Mouse (Mus musculus): ENCODE measurements around the gene Ttf1. TPM values are rescaled to one million over a fixed set of nuclear protein-coding genes. Genes with fewer than 3 reads are reported as not detected.

Gene Ttf1
- total RNA-seq (2014; rRNA removed; ENCODE audit: low replicate concordance) (1.6 and 2.8 TPM in 2 replicates), polyA plus RNA-seq (2015; fragmentation: Nextera tagmentation; extraction: Ambion mirVana) (3.3 and 3.7 TPM in 2 replicates)

DNA sequence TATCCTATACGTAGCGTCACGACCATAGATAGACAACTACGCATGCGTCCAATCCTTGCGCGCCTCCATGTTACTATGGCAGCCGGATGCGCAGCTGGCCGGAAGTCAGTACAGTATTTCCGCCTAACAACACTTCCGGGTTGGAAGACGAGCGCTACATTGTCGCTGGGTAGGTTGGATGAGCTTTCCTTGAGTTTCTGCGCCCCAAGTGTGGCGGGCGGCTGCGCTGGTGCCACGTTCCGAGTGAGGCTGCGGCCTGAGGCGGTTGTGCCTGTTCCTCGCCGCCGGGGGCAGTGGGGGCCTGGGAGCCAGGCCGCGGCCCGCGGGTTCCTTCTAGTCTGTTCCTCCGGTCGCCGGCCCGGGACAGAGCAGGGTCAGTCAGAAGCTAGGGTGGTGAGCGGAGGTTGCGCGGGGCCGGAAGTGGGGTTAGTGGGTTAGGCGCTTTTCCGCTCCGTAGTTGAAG lies at the start of gene Ttf1:
Gene Ttf1 (plus strand): TSS at position 128 of the 463 bp plus-strand sequence.
- Histone ChIP-seq H3K4me1 (ENCODE audit: control insufficient read depth, insufficient read depth) (peaks cover 5% of the 10 kb centered on the region), H3K27ac (ENCODE audit: low read depth) (peak within 1 kb of the TSS; percentile 92), H3K4me2 (ENCODE audit: low read depth, low read length) (peak within 1 kb of the TSS; percentile 69), H3K9me3 (replicated peaks; ENCODE audit: control insufficient read depth, low read length) (no peaks in the 10 kb centered on the region), H3K4me3 (ENCODE audit: low read depth, low read length) (peak within 1 kb of the TSS; percentile 96), H3K9ac (replicated peaks; ENCODE audit: low read depth, low read length) (peak within 1 kb of the TSS; percentile 63), H3K27me3 (ENCODE audit: control insufficient read depth, insufficient read depth, low read length) (0 out of 2 replicates have a peak, but pooled peaks cover 9% of the 10 kb centered on the region), H3K36me3 (replicated peaks; ENCODE audit: control insufficient read depth, insufficient read depth, low read length) (no peaks in the 10 kb centered on the region)
- DNase-seq (ENCODE audit: low spot score) = peak; percentile 95
- TF ChIP-seq EP300 (IDR thresholded peaks at IDR 0.05; ENCODE audit: low read depth) (no peak), CTCF (IDR thresholded peaks at IDR 0.05; ENCODE audit: low read depth) (no peak)
- WGBS = under 1% methylated on average over 41 of the region's 41 CpGs
- peak; percentile 97 for ATAC-seq (ENCODE audit: insufficient read depth, low read depth)

DNA sequence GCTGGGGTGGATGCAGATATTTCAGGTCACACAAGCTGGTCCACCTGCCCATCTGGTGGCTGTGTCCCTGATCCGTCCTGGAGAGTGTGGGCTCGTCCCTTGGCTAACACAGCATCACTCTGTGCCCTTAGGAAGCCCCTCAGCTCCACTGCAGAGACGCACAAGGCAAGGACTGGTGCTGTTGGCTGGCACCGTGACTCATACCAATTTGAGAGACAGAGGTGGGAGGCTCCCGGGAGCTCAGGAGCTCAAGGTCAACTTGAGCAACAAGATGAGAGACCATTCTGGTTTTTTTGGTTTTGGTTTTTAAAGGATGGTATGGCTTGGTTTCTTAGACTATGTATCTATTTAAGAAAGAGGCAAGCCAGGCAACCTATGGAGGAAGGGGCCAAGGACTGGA lies 47.5 kb upstream of the Ttf1 start:
- Histone ChIP-seq H3K36me3 (replicated peaks; ENCODE audit: control insufficient read depth, insufficient read depth, low read length) (no peaks in the 10 kb centered on the region), H3K4me2 (ENCODE audit: low read depth, low read length) (no peak overlapping the region), H3K27ac (ENCODE audit: low read depth) (no peak overlapping the region), H3K9ac (replicated peaks; ENCODE audit: low read depth, low read length) (no peak overlapping the region), H3K4me1 (ENCODE audit: control insufficient read depth, insufficient read depth) (no peaks in the 10 kb centered on the region), H3K4me3 (ENCODE audit: low read depth, low read length) (no peak overlapping the region), H3K9me3 (replicated peaks; ENCODE audit: control insufficient read depth, low read length) (no peaks in the 10 kb centered on the region), H3K27me3 (ENCODE audit: control insufficient read depth, insufficient read depth, low read length) (0 out of 2 replicates have a peak, but pooled peaks cover 15% of the 10 kb centered on the region)
- ATAC-seq (ENCODE audit: insufficient read depth, low read depth) (no peak), DNase-seq (ENCODE audit: low spot score) (no peak)
- TF ChIP-seq EP300 (IDR thresholded peaks at IDR 0.05; ENCODE audit: low read depth) (no peak), CTCF (IDR thresholded peaks at IDR 0.05; ENCODE audit: low read depth) (no peak)
- WGBS = 63% methylated on average over 5 of the region's 5 CpGs

DNA sequence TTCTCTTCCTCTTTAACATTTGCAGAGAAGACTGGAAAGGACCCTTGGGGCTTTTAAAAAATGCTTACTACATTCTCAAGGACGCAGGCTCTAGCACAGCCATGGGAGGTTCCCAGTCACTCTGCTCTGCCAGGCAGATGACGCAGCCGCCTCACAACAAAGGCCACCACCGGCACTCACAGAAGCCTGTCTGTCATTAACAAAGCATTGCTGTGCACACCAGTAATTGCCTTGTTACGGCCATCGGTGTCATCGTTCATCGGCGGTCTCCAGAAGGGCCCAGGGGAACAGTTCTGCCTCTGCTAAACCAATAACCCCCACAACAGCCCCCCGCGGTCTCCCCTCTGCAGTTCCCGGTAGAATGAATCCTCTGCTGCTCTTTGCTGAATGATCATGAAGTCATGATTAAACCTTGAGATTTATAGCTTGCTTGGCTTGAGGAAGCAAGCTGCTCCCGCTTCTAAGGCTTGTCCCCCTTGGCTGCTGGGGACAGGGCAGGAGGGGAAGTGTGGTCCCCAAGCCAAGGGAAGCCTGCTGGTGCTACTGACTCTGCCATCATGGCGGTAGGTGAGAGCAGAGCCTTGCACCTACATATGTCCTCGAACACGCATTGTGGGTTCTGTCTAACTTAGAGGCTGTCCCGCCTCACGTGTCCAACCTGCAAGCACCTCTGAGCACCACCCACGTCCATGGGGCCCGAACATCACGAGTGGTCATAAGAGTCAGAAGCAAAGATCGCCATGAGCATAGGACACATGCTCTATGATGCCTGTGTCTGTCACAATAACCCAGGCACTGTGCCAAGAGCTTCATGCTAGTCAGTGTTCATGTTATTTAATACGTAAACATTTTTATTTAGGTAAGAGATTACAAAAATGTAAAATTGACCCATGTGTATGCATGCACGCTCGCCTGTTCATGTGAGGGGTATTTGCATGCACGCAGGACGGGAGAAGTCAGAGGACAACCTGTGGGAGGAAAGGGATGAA lies 43.2 kb upstream of the Ttf1 start:
- Histone ChIP-seq H3K4me2 (ENCODE audit: low read depth, low read length) (no peak overlapping the region; the same call in 1 of the 2 replicates), H3K9ac (replicated peaks; ENCODE audit: low read depth, low read length) (no peak overlapping the region), H3K4me3 (ENCODE audit: low read depth, low read length) (no peak overlapping the region), H3K27ac (ENCODE audit: low read depth) (peak overlapping the region; percentile 11; the same call in 1 of the 2 replicates), H3K9me3 (replicated peaks; ENCODE audit: control insufficient read depth, low read length) (no peaks in the 10 kb centered on the region), H3K36me3 (replicated peaks; ENCODE audit: control insufficient read depth, insufficient read depth, low read length) (no peaks in the 10 kb centered on the region), H3K27me3 (ENCODE audit: control insufficient read depth, insufficient read depth, low read length) (no peaks in the 10 kb centered on the region), H3K4me1 (ENCODE audit: control insufficient read depth, insufficient read depth) (no peaks in the 10 kb centered on the region)
- DNase-seq (ENCODE audit: low spot score) = no peak
- ATAC-seq (ENCODE audit: insufficient read depth, low read depth) = no peak
- no peak for TF ChIP-seq EP300 (IDR thresholded peaks at IDR 0.05; ENCODE audit: low read depth)
- TF ChIP-seq CTCF (IDR thresholded peaks at IDR 0.05; ENCODE audit: low read depth) = no peak
- WGBS = 61% methylated on average over 27 of the region's 27 CpGs

DNA sequence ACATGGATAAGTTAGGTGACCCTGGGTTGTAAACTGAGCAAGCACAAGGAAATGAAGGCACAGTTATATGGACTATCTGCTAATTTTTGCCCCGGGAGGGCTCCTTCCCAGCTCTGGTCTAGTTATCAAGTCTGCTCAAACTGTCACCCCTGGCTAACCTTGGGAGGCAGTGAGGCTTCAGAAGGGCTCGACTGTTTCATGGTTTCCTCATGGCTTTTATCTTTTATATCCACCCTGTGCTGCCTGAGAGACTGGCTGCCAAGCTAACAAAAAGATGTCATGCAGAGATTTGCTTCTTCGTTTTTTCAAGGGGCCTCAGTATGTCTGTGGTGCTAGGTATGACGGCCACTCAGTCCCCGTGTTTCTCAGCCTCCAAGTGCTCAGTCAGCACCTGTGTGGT lies 41.4 kb upstream of the Ttf1 start:
- Histone ChIP-seq H3K9me3 (replicated peaks; ENCODE audit: control insufficient read depth, low read length) (no peaks in the 10 kb centered on the region), H3K27ac (ENCODE audit: low read depth) (no peak overlapping the region), H3K36me3 (replicated peaks; ENCODE audit: control insufficient read depth, insufficient read depth, low read length) (no peaks in the 10 kb centered on the region), H3K9ac (replicated peaks; ENCODE audit: low read depth, low read length) (no peak overlapping the region), H3K27me3 (ENCODE audit: control insufficient read depth, insufficient read depth, low read length) (no peaks in the 10 kb centered on the region), H3K4me1 (ENCODE audit: control insufficient read depth, insufficient read depth) (no peaks in the 10 kb centered on the region), H3K4me2 (ENCODE audit: low read depth, low read length) (no peak overlapping the region), H3K4me3 (ENCODE audit: low read depth, low read length) (no peak overlapping the region)
- DNase-seq (ENCODE audit: low spot score) (no peak), ATAC-seq (ENCODE audit: insufficient read depth, low read depth) (no peak)
- TF ChIP-seq EP300 (IDR thresholded peaks at IDR 0.05; ENCODE audit: low read depth) (no peak), CTCF (IDR thresholded peaks at IDR 0.05; ENCODE audit: low read depth) (no peak)
- WGBS = 46% methylated on average over 5 of the region's 5 CpGs

DNA sequence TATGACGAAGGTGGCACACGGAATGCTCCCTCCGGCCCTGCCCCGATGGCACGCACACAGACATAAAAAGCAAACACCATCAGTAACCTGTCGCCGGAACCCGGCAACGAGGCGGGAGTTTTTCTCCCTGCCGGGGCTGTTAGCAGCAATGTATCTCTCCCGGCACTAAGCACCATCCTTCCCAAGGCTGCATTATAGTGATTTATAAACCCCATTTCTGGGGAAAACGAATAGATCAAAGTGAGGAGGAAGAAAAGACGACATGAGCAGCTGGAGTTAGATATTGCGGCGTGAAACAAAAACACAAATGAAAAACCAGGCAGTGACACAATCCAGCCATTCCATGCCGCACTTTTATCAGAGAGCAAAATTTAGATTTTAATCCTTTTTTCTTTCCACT lies 39.0 kb upstream of the Ttf1 start:
- no peaks in the 10 kb centered on the region for H3K4me1 ChIP-seq (ENCODE audit: control insufficient read depth, insufficient read depth)
- no peaks in the 10 kb centered on the region for H3K9me3 ChIP-seq (replicated peaks; ENCODE audit: control insufficient read depth, low read length)
- no peak for ATAC-seq (ENCODE audit: insufficient read depth, low read depth)
- H3K9ac ChIP-seq (replicated peaks; ENCODE audit: low read depth, low read length) = no peak overlapping the region
- H3K27me3 ChIP-seq (ENCODE audit: control insufficient read depth, insufficient read depth, low read length) = no peaks in the 10 kb centered on the region
- DNase-seq (ENCODE audit: low spot score) = no peak
- no peak overlapping the region for H3K4me3 ChIP-seq (ENCODE audit: low read depth, low read length)
- no peaks in the 10 kb centered on the region for H3K36me3 ChIP-seq (replicated peaks; ENCODE audit: control insufficient read depth, insufficient read depth, low read length)
- H3K4me2 ChIP-seq (ENCODE audit: low read depth, low read length) = no peak overlapping the region
- no peak overlapping the region for H3K27ac ChIP-seq (ENCODE audit: low read depth)
- no peak for TF ChIP-seq EP300 (IDR thresholded peaks at IDR 0.05; ENCODE audit: low read depth)
- 64% methylated on average over 17 of the region's 17 CpGs for WGBS

Data from heart, postnatal 0 days (tissue).